Mouse (Mus musculus) c-Kit-positive CD71-positive TER-119-negative erythroid progenitor cells, embryonic 14.5 days (primary cell): ENCODE measurements around the gene Galnt6.
A peak's percentile ranks its signal among the peaks of the same experiment; 100 is the strongest.

Experiments used
- DNase-seq: peaks from one replicate; pipeline ENCODE4 v3.0.0-alpha.2; 2013; ENCODE audit warnings: low read depth

Gene Galnt6

GRCm38 (mm10) chr15:100683041-100683440 is 46.1 kb downstream of the Galnt6 start:
- DNase-seq = peak; percentile 90

GRCm38 (mm10) chr15:100681770-100682169 is 47.4 kb downstream of the Galnt6 start:
- no peak for DNase-seq

DNA sequence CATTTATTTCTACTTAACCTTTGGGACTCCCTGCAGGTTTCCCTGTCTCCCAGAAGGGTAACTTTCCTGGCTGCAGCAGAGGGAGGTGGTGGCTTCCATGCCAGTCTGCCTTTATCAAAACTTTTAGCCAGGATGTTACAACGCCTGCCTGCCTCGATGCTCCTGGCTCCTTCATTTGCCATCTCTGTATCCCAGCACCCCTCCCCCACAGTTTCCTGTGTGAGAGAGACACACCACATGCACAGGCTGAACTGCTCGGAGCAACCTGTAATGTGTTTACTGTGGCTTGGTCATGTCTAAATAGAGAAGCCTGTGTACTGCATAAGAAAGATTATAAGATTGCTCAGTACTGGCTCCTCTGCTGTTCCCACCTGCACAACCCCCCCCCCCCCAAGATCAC is 48.8 kb downstream of the Galnt6 start:
- DNase-seq = no peak

DNA sequence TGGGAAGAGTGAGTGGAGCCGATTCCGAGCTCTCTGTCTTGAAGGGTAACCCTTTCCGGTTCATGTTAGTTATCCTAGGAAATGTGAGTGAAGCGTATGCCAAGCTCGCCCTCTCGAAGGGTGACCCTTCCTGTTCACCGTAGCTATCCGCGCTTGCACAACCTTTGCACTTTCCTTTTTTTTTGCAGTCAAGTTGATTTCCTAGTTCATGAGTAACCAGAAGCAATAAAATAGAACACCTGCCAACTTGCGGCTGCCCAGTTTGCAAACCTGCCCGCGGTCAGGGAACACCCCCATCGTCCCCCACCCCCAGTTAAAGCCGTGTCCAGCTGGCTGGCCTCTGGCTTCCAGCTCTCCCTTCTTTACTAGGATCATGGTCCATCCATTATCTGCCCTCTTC is 50.2 kb downstream of the Galnt6 start:
- no peak for DNase-seq

DNA sequence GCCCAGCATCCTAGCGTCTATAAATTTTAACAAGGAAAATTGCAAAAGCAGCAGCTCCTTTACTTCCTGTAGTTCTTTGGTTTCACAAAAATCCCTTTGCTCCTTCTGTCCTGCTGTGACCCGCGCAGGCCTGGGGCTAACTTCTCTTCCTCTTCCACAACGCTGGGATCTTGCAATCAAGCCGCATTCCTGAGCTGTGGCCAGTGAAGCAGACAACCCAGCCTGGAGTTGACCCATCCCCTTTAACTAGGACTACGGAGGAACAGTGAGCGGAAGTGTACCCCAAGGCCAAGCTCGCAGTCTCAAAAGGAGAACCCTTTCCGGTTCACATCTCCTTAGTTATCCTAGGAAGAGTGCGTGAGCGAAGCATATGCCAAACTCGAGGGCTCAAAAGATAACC is 50.6 kb downstream of the Galnt6 start:
- DNase-seq = no peak

DNA sequence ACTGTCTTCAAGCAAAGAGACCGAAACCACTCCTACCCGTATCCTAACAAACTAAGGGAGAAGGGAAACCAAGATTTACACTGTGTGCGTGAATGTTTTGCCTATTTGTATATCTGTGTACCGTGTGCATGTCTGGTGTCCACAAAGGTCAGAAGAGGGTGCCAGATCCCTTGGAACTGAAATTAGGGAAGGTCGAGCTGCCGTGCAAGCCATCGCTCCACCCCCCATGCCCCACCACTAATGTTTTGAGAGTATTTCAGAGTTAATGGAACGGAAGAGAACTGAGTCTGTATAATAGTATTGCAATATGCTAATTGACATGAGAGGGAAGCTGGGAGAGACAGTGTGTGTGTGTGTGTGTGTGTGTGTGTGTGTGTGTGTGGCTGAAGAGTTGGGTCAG is 51.5 kb downstream of the Galnt6 start:
- no peak for DNase-seq

- DNase-seq = no peak
Observed at GRCm38 (mm10) chr15:100676521-100676920, 52.7 kb downstream of the Galnt6 start.

DNA sequence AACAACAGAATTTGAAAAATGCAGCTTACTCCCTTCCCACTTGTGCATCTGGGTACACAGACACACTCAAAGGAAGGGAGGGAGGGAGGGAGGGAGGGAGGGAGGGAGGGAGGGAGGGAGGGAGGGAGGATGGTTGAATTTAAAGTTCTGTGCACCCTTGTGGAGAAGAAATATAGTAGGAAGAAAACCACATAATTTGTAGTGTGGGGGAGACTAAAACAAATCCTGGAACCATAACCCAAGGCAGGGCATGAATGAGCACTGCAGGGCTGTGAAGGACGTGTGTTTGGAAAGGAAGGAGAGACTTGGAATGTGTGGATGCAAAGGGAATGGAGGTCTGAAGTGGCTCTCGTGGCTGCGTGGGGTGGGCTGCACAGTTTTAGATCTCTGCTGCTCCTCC is 53.7 kb downstream of the Galnt6 start:
- no peak for DNase-seq

DNA sequence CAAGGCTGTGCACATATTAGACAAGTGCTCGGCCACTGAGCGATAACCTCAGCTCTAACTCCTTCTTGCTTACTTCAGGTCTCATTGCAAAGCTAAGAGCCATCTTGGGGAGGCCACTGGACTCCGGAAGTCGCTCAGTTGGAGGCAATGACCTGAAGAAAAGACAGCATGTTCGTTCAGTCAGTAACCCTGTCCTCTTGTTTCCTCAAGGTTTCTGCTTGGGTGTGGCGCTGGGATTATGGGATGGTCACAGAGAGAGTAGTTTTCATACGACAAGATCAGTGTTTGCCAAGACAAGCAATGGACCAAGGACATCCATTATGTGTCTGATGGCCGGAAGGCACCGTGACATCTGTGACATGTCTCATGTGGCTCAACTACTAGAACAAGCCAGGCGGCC is 54.6 kb downstream of the Galnt6 start:
- no peak for DNase-seq

GRCm38 (mm10) chr15:100673585-100674391 is 55.4 kb downstream of the Galnt6 start:
- DNase-seq = no peak

DNA sequence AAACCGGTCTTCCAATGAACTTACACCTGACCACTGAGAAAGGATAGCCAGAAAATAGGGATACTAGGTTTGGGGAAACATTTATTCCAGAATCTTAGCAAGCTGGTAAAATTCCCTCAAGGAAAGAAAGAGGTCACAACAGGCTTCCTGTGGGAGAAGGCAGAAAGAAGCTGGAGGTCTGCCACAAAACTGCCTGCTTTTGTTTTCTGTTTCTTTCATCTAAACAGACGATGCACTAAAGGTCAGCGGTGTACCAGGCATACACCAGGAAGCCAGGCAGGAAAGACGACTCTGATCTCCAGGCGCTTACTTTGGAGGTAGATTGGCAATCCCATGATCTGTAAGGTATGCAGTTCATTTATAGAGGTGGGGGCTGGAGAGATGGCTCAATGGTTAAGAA is 58.3 kb downstream of the Galnt6 start:
- DNase-seq = no peak

DNA sequence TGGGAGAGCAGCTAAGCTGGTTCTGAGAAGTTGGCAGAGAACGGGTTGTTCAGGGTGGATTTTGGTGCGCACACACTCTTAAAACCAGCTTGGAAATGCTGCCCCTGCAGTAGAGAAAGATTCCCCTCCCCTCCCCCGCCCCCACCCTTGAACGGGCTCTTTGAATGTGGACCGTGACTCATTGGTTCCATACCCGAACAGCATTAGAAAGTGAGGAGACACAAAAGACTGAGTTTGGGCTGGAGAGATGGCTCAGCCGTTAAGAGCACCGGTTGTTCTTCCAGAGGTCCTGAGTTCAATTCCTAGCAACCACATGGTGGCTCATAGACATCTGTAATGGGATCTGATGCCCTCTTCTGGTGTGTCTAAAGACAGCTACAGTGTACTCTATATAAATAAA is 59.2 kb downstream of the Galnt6 start:
- no peak for DNase-seq

DNA sequence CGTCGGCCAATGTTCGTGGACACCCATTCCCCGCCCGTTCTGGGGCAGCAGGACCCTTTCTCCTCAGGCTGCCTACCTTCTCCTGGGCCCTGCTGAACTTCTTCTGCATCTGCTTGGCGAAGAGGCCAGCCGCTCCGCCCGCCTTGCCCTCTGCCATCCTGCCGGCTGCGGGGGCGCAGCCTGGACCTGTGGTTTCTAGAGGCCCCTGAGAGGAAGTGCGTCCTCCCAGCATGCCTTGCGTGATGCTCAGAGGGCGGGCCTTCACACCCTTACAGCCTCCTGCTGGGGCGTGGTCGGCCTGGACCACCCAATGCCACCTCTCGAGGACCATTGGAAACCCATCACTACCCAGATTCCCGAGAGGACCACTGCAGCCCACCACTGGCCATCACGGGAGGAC is 59.8 kb downstream of the Galnt6 start, which contains the start of gene Bin2:
Bin2 (minus strand) TSS at position 217 of the 400 bp plus-strand sequence.
- no peak for DNase-seq

GRCm38 (mm10) chr15:100667871-100668545 is 61.2 kb downstream of the Galnt6 start:
- no peak for DNase-seq

DNA sequence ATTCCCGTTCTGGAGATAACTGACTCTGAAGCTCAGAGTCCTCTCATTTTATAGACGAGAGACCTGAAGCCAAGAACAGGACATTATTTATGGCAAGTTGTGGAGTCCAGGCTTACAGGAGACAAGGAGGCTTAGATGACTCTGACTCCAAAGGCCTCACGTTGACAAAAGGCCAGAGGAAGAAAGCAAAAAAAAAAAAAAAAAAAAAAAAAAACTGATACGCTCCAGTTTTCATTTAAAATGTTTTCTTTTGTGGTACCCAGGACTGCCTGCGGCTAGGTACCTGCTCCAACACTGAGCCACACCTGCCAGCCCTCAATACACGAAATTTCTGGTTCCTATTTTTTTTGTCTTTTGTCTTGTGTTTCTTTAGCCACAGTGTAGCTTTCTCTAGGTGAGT is 61.8 kb downstream of the Galnt6 start:
- no peak for DNase-seq

DNA sequence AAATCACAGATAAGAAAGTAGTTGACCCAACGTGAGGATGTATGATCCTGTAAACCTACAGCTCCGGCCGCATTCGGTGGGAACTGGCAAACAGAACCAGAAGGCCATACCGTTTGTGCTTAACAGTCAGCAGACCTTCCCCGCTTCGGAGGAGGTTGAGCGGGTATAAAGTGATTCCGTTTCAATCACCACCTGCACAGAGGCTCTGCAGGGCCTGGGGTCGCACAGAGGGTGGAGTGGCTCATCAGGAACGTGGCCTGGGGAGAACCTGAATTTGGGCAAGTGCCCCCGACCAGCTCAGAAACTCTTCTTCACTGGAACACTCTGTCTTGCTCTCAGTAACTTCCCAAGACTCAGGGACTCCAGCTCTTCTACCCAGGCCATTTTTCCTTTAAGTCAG is 62.3 kb downstream of the Galnt6 start:
- DNase-seq = no peak

DNA sequence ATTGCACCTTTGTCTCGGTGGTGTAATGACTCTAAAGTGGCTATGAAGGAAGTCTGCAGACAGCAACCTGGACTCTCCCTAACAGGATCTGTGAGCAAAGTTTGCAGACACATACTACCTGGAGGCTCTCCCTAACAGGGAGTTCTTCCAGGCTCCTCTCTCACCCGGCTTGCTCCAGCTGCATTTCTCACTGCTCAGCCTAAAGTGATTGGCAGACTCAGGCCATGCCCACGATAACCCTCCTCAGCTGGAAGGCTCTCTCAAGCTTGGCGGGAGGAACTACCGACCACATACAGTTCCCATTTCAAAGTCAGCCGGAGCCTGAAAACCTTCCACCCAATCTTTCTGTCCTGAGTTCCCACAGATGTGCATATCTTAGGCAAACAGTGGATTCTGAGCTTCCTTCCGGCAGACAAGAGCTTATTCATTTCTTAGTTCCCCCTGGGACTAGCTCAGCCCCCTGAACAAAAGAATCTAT is 62.9 kb downstream of the Galnt6 start:
- DNase-seq = no peak

GRCm38 (mm10) chr15:100665411-100666218 is 63.6 kb downstream of the Galnt6 start:
- no peak for DNase-seq

GRCm38 (mm10) chr15:100664813-100665274 is 64.3 kb downstream of the Galnt6 start:
- no peak for DNase-seq

DNA sequence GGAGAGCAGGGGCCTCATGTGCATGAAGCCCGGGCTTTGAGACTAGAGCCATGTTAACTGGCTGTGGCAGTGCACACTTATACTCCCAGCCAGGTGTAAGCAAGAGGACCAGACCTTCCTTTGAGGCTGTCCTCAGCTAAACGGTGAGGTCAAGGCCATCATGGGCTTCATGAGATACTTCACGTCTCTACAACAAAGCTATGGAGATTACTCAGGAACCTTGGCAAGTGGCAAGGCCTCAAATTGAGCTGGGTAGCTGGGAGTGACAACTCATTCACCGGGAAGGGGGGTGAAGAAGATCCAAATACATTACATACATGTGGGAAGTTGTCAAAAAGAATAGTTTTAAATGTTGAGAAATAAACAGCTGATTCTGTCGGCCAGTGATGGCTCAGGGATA is 68.4 kb downstream of the Galnt6 start:
- DNase-seq = no peak

- no peak for DNase-seq
Observed at GRCm38 (mm10) chr15:100660306-100660705, 68.9 kb downstream of the Galnt6 start.

DNA sequence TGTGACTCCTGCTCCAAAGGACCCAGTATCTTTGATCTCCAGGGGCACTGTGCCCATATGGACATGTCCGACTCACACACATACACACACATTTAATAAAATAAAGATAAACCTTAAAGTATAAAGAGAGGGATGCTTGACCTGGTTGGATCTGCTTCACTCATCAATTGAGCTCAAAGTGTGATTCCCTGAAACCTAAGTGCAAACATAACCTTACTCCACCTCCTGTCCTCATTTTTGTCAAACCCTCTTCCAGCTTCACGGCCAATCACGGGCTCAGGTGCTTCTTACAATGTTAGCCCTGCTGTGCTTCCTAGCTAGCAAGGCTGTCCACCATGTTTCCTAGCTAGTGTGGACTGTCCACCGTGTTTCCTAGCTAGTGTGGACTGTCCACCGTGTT is 74.0 kb downstream of the Galnt6 start:
- no peak for DNase-seq
